Comparison of ENCODE assay signal across 18 mouse cellular contexts in genomic region chr3:41618488-41618887, GRCm38 (mm10).
DNase-seq lines count a peak whose midpoint lies in the region; ATAC-seq lines count a peak whose summit lies in the region.
"Had no signal": no experiment of that assay in that cellular context is flagged by ENCODE, and none has a peak within 500 bp of the region (broad histone marks: within the 10 kb centered on the region; RNA-seq: fewer than 3 reads in every experiment).

No protein-coding gene starts in this region.

- 90% methylated on average over 3 of the region's 3 CpGs for WGBS in kidney, embryonic 14.5 days
- 81% methylated on average over 3 of the region's 3 CpGs for WGBS in midbrain, embryonic 16.5 days
- 88% methylated on average over 3 of the region's 3 CpGs for WGBS in midbrain, embryonic 14.5 days
- 85% methylated on average over 3 of the region's 3 CpGs for WGBS in neural tube, embryonic 15.5 days

- no peak overlapping the region for H3K9ac ChIP-seq in kidney, embryonic 14.5 days (ENCODE audit: low read depth, low read length)
- no peak overlapping the region for H3K9ac ChIP-seq in midbrain, embryonic 16.5 days (ENCODE audit: low read depth, low read length)
- no peak overlapping the region for H3K9ac ChIP-seq in midbrain, embryonic 14.5 days (replicated peaks; ENCODE audit: low read length)
- H3K9ac ChIP-seq in neural tube, embryonic 15.5 days (replicated peaks) = no peak overlapping the region
- H3K9ac ChIP-seq: embryonic facial prominence, embryonic 13.5 days; limb, embryonic 12.5 days; midbrain, embryonic 13.5 days had no signal

- peaks cover 13% of the 10 kb centered on the region; the same call in 1 of the 2 replicates for H3K36me3 ChIP-seq in kidney, embryonic 14.5 days (ENCODE audit: control insufficient read depth, insufficient read depth, low read length)
- peaks cover 4% of the 10 kb centered on the region; the same call in 1 of the 2 replicates for H3K36me3 ChIP-seq in midbrain, embryonic 16.5 days (ENCODE audit: control insufficient read depth, insufficient read depth, low read length)
- H3K36me3 ChIP-seq in midbrain, embryonic 14.5 days (ENCODE audit: control insufficient read depth, insufficient read depth, low read length) = peaks cover 14% of the 10 kb centered on the region
- peaks cover 4% of the 10 kb centered on the region for H3K36me3 ChIP-seq in neural tube, embryonic 15.5 days

- peak; percentile 49; the same call in 1 of the 2 replicates for ATAC-seq in kidney, embryonic 14.5 days (ENCODE audit: low FRiP score, low TSS enrichment)
- ATAC-seq in midbrain, embryonic 16.5 days = peak; percentile 58; the same call in 1 of the 2 replicates
- no peak for ATAC-seq in midbrain, embryonic 14.5 days (ENCODE audit: low FRiP score, low TSS enrichment)
- ATAC-seq in neural tube, embryonic 15.5 days (ENCODE audit: low FRiP score) = no peak
- ATAC-seq: activated CD4-positive, CD25-positive, alpha-beta regulatory T cell, adult 4 months; intestine, postnatal 0 days; midbrain, embryonic 13.5 days had no signal

- H3K27me3 ChIP-seq in kidney, embryonic 14.5 days (ENCODE audit: control insufficient read depth, insufficient read depth, low read length) = no peaks in the 10 kb centered on the region
- no peaks in the 10 kb centered on the region for H3K27me3 ChIP-seq in midbrain, embryonic 16.5 days (ENCODE audit: control insufficient read depth, insufficient read depth, low read depth, low read length)
- H3K27me3 ChIP-seq in midbrain, embryonic 14.5 days (ENCODE audit: control insufficient read depth, insufficient read depth, low read length) = no peaks in the 10 kb centered on the region
- H3K27me3 ChIP-seq in neural tube, embryonic 15.5 days (replicated peaks) = no peaks in the 10 kb centered on the region
- H3K27me3 ChIP-seq: embryonic facial prominence, embryonic 13.5 days; limb, embryonic 12.5 days; midbrain, embryonic 13.5 days had no signal

- no peak overlapping the region for H3K27ac ChIP-seq in kidney, embryonic 14.5 days (ENCODE audit: low read depth, low read length)
- no peak overlapping the region for H3K27ac ChIP-seq in midbrain, embryonic 16.5 days (ENCODE audit: low read length)
- no peak overlapping the region for H3K27ac ChIP-seq in midbrain, embryonic 14.5 days (replicated peaks; ENCODE audit: low read depth, low read length)
- peak overlapping the region; percentile 24 for H3K27ac ChIP-seq in neural tube, embryonic 15.5 days (replicated peaks)
- H3K27ac ChIP-seq: embryonic facial prominence, embryonic 13.5 days; limb, embryonic 12.5 days; midbrain, embryonic 13.5 days had no signal

- no peaks in the 10 kb centered on the region for H3K9me3 ChIP-seq in kidney, embryonic 14.5 days (ENCODE audit: control insufficient read depth, low read length)
- no peaks in the 10 kb centered on the region for H3K9me3 ChIP-seq in midbrain, embryonic 16.5 days (replicated peaks; ENCODE audit: control insufficient read depth, low read length, poor library complexity, severe bottlenecking)
- H3K9me3 ChIP-seq in midbrain, embryonic 14.5 days (ENCODE audit: control insufficient read depth, low read length) = no peaks in the 10 kb centered on the region
- no peaks in the 10 kb centered on the region for H3K9me3 ChIP-seq in neural tube, embryonic 15.5 days (replicated peaks)
- H3K9me3 ChIP-seq: embryonic facial prominence, embryonic 13.5 days; limb, embryonic 12.5 days; midbrain, embryonic 13.5 days had no signal

- H3K4me3 ChIP-seq in kidney, embryonic 14.5 days (ENCODE audit: low read length) = no peak overlapping the region
- no peak overlapping the region for H3K4me3 ChIP-seq in midbrain, embryonic 16.5 days (ENCODE audit: low read depth, low read length)
- no peak overlapping the region for H3K4me3 ChIP-seq in midbrain, embryonic 14.5 days (replicated peaks; ENCODE audit: low read depth, low read length)
- no peak overlapping the region for H3K4me3 ChIP-seq in neural tube, embryonic 15.5 days (replicated peaks)
- H3K4me3 ChIP-seq: embryonic facial prominence, embryonic 13.5 days; limb, embryonic 12.5 days; midbrain, embryonic 13.5 days had no signal

- peak; percentile 35 to 42 for DNase-seq in cerebellum, postnatal 10 days
- DNase-seq in cerebellum, adult 8-10 months = no peak
- DNase-seq in kidney, adult 8-10 months = no peak
- no peak for DNase-seq in midbrain, embryonic 14.5 days
- DNase-seq in urinary bladder, postnatal 10 days (ENCODE audit: low spot score) = no peak
- DNase-seq: cerebellum, postnatal 25 days; gastrocnemius, postnatal 36 days; layer of hippocampus, postnatal 36 days; lung, adult 18-20 months; right cerebral cortex, postnatal 14 days had no signal

- H3K4me1 ChIP-seq in kidney, embryonic 14.5 days (ENCODE audit: control insufficient read depth, insufficient read depth, low read length) = no peaks in the 10 kb centered on the region
- H3K4me1 ChIP-seq in midbrain, embryonic 16.5 days (ENCODE audit: control insufficient read depth, insufficient read depth, low read length) = no peaks in the 10 kb centered on the region
- H3K4me1 ChIP-seq in midbrain, embryonic 14.5 days (ENCODE audit: control insufficient read depth, insufficient read depth, low read length) = no peaks in the 10 kb centered on the region
- H3K4me1 ChIP-seq in neural tube, embryonic 15.5 days = 0 out of 2 replicates have a peak, but pooled peaks cover 7% of the 10 kb centered on the region
- H3K4me1 ChIP-seq: embryonic facial prominence, embryonic 13.5 days; limb, embryonic 12.5 days; midbrain, embryonic 13.5 days had no signal

- H3K4me2 ChIP-seq in kidney, embryonic 14.5 days (replicated peaks; ENCODE audit: low read depth, low read length) = no peak overlapping the region
- H3K4me2 ChIP-seq in midbrain, embryonic 16.5 days (ENCODE audit: low read length) = no peak overlapping the region
- no peak overlapping the region for H3K4me2 ChIP-seq in midbrain, embryonic 14.5 days (ENCODE audit: low read length)
- no peak overlapping the region for H3K4me2 ChIP-seq in neural tube, embryonic 15.5 days
- H3K4me2 ChIP-seq: embryonic facial prominence, embryonic 13.5 days; limb, embryonic 12.5 days; midbrain, embryonic 13.5 days had no signal

Comparison
In these comparisons a context has a peak if more than half of its experiments do, and no peak if none do; other contexts are left out.
1. DNase-seq: peak in cerebellum, postnatal 10 days (2 of 2); none in cerebellum, adult 8-10 months (single experiment), kidney, adult 8-10 months (0 of 2), midbrain, embryonic 14.5 days (single experiment) and urinary bladder, postnatal 10 days (single experiment).
2. ATAC-seq: peak in kidney, embryonic 14.5 days (single experiment) and midbrain, embryonic 16.5 days (single experiment); none in midbrain, embryonic 14.5 days (single experiment) and neural tube, embryonic 15.5 days (single experiment).